Comparison of ENCODE assay signal across 8 mouse cellular contexts in the genomic region with DNA sequence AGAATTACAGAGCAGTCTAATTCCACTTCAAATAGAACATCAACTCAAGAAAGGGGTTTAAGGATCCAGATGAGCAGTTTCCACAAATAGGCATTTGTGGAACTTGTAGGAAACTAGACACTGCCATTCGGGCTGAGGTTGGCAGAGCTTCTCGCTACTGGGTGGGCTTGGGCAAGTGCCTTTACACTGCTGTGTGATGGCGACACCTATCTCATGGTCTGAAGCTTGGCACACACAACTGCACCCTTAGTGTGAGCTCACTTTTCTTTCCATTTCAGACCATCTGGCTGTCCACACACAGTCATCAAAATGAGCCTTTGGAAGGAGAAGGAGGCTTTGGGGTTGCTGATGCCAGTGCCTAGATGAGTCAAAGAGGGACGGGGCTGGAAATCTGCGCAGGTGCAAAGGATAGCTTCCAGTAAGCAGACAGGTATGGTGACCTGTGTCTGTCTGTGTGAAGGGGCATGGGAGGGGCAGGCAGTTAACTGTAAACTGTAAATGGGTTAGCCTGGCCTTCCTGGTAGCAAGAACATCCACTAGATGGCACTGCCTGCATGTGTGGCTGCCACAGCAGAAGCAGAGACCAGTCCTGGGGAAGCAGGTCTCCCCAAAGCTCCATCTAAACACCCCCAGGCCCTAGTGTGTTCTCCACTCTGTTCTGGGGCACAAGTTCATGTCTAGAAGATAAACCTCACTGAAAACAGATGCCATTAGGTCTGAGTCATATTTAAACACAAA.
A peak's percentile ranks its signal among the peaks of the same experiment; 100 is the strongest.
DNase-seq lines count a peak whose midpoint lies in the region; ATAC-seq and TF ChIP-seq lines count a peak whose summit lies in the region.
"Had no signal": no experiment of that assay in that cellular context is flagged by ENCODE, and none has a peak within 500 bp of the region (broad histone marks: within the 10 kb centered on the region; RNA-seq: fewer than 3 reads in every experiment).

No protein-coding gene starts in this region.

- no peaks in the 10 kb centered on the region for H3K4me1 ChIP-seq in testis, adult 2 months (ENCODE audit: control insufficient read depth, insufficient read depth, low read length)
- no peaks in the 10 kb centered on the region for H3K4me1 ChIP-seq in embryonic facial prominence, embryonic 11.5 days (ENCODE audit: control insufficient read depth, insufficient read depth, low read length)
- H3K4me1 ChIP-seq: megakaryocyte, embryonic 14.5 days had no signal

- no peak overlapping the region for H3K27ac ChIP-seq in testis, adult 2 months (ENCODE audit: control insufficient read depth, insufficient read depth, low read depth, low read length)
- H3K27ac ChIP-seq in embryonic facial prominence, embryonic 11.5 days (replicated peaks; ENCODE audit: low read depth, low read length): no peak overlapping the region

- H3K36me3 ChIP-seq in testis, adult 2 months (ENCODE audit: control insufficient read depth, insufficient read depth, low read length): no peaks in the 10 kb centered on the region
- H3K36me3 ChIP-seq in embryonic facial prominence, embryonic 11.5 days (replicated peaks; ENCODE audit: control insufficient read depth, insufficient read depth, low read depth, low read length): no peaks in the 10 kb centered on the region

- TF ChIP-seq CTCF in testis, adult 2 months (IDR thresholded peaks at IDR 0.05; ENCODE audit: control insufficient read depth, insufficient read depth, insufficient replicate concordance, low read depth, low read length): peak; percentile 57; the same call in 1 of the 2 replicates

- 71% methylated on average over 5 of the region's 5 CpGs for WGBS in embryonic facial prominence, embryonic 11.5 days

- H3K9me3 ChIP-seq in embryonic facial prominence, embryonic 11.5 days (replicated peaks; ENCODE audit: control insufficient read depth, low read length): no peaks in the 10 kb centered on the region

- no peak for TF ChIP-seq POLR2A in testis, adult 2 months (IDR thresholded peaks at IDR 0.05; ENCODE audit: control insufficient read depth, low read depth, low read length)

- no peaks in the 10 kb centered on the region for H3K27me3 ChIP-seq in testis, adult 2 months (ENCODE audit: control insufficient read depth, insufficient read depth, low read length)
- H3K27me3 ChIP-seq in embryonic facial prominence, embryonic 11.5 days (ENCODE audit: control insufficient read depth, insufficient read depth, low read length): no peaks in the 10 kb centered on the region
- H3K27me3 ChIP-seq: megakaryocyte, embryonic 14.5 days had no signal

- H3K4me2 ChIP-seq in embryonic facial prominence, embryonic 11.5 days (ENCODE audit: low read depth, low read length): no peak overlapping the region

- H3K4me3 ChIP-seq in testis, adult 2 months (ENCODE audit: control insufficient read depth, low read depth, low read length): no peak overlapping the region
- no peak overlapping the region for H3K4me3 ChIP-seq in embryonic facial prominence, embryonic 11.5 days (ENCODE audit: low read depth, low read length)
- H3K4me3 ChIP-seq: megakaryocyte, embryonic 14.5 days had no signal

- no peak for ATAC-seq in embryonic facial prominence, embryonic 11.5 days (replicated peaks; ENCODE audit: insufficient number of reproducible peaks, low FRiP score, low TSS enrichment, low read depth)

- no peak overlapping the region for H3K9ac ChIP-seq in embryonic facial prominence, embryonic 11.5 days (replicated peaks; ENCODE audit: low read length)

- no peak for DNase-seq in testis, postnatal 14 days (ENCODE audit: low spot score)
- DNase-seq in adrenal gland, postnatal 36 days: peak; percentile 58 to 62
- peak; percentile 46 for DNase-seq in embryonic facial prominence, embryonic 11.5 days (ENCODE audit: low spot score)
- peak; percentile 67 to 73 for DNase-seq in kidney, postnatal 4 days
- DNase-seq in lung, postnatal 25 days (ENCODE audit: low spot score): peak; percentile 27
- no peak for DNase-seq in spleen, postnatal 4 days (ENCODE audit: low spot score in 2 of 2)

Comparison
In these comparisons a context has a peak if more than half of its experiments do, and no peak if none do; other contexts are left out.
1. DNase-seq: peak in adrenal gland, postnatal 36 days (2 of 2), embryonic facial prominence, embryonic 11.5 days (single experiment), kidney, postnatal 4 days (2 of 2) and lung, postnatal 25 days (single experiment); none in testis, postnatal 14 days (single experiment) and spleen, postnatal 4 days (0 of 2).